Mouse (Mus musculus): ENCODE measurements at regions not wholly inside any gene's neighbourhood (a gene's known extent, or its start where the extent isn't known, plus 50 kb on each side); places are given as distances from the start of the nearest gene placed in this dataset.
A peak's percentile ranks its signal among the peaks of the same experiment; 100 is the strongest.

- H3K27ac ChIP-seq (ENCODE audit: low read depth, low read length), result no peak overlapping the region
- no peak for ATAC-seq (ENCODE audit: low read depth)
- H3K4me2 ChIP-seq (ENCODE audit: low read depth, low read length), result no peak overlapping the region
- H3K27me3 ChIP-seq (ENCODE audit: control insufficient read depth, insufficient read depth, low read length), result no peaks in the 10 kb centered on the region
- 45% methylated on average over 5 of the region's 5 CpGs for WGBS
- H3K4me1 ChIP-seq (ENCODE audit: control insufficient read depth, insufficient read depth, low read length), result no peaks in the 10 kb centered on the region
- H3K4me3 ChIP-seq (ENCODE audit: low read depth, low read length), result no peak overlapping the region
- H3K9ac ChIP-seq (replicated peaks; ENCODE audit: low read depth, low read length), result no peak overlapping the region
- no peaks in the 10 kb centered on the region for H3K36me3 ChIP-seq (ENCODE audit: control insufficient read depth, insufficient read depth, low read length)
- H3K9me3 ChIP-seq (ENCODE audit: control insufficient read depth, low read length), result no peaks in the 10 kb centered on the region
Measured at GRCm38 (mm10) chr9:78769168-78769567, 153.8 kb downstream of the Cd109 start.

- 60% methylated on average over 3 of the region's 3 CpGs for WGBS
- no peak overlapping the region for H3K9ac ChIP-seq (replicated peaks; ENCODE audit: low read depth, low read length)
Measured at GRCm38 (mm10) chr9:78773936-78774335, 158.6 kb downstream of the Cd109 start.

GRCm38 (mm10) chr9:78775462-78775861, 160.1 kb downstream of the Cd109 start:
- ATAC-seq (ENCODE audit: low read depth), result 0 out of 2 replicates have a peak, but pooled peaks have one; percentile 17

More at GRCm38 (mm10) chr9:78773936-78774335, 158.6 kb downstream of the Cd109 start:
- H3K4me1 ChIP-seq (ENCODE audit: control insufficient read depth, insufficient read depth, low read length), result no peaks in the 10 kb centered on the region
- H3K9me3 ChIP-seq (ENCODE audit: control insufficient read depth, low read length), result no peaks in the 10 kb centered on the region
- no peaks in the 10 kb centered on the region for H3K27me3 ChIP-seq (ENCODE audit: control insufficient read depth, insufficient read depth, low read length)
- H3K36me3 ChIP-seq (ENCODE audit: control insufficient read depth, insufficient read depth, low read length), result no peaks in the 10 kb centered on the region
- no peak overlapping the region for H3K4me3 ChIP-seq (ENCODE audit: low read depth, low read length)
- no peak overlapping the region for H3K4me2 ChIP-seq (ENCODE audit: low read depth, low read length)
- no peak overlapping the region for H3K27ac ChIP-seq (ENCODE audit: low read depth, low read length)
- ATAC-seq (ENCODE audit: low read depth), result no peak

GRCm38 (mm10) chr9:78780595-78780994, 165.2 kb downstream of the Cd109 start:
- no peak overlapping the region for H3K4me2 ChIP-seq (ENCODE audit: low read depth, low read length)
- H3K4me3 ChIP-seq (ENCODE audit: low read depth, low read length), result no peak overlapping the region
- 92% methylated on average over 4 of the region's 4 CpGs for WGBS
- no peaks in the 10 kb centered on the region for H3K4me1 ChIP-seq (ENCODE audit: control insufficient read depth, insufficient read depth, low read length)
- no peak for ATAC-seq (ENCODE audit: low read depth)
- no peaks in the 10 kb centered on the region for H3K36me3 ChIP-seq (ENCODE audit: control insufficient read depth, insufficient read depth, low read length)
- H3K9me3 ChIP-seq (ENCODE audit: control insufficient read depth, low read length), result no peaks in the 10 kb centered on the region
- no peak overlapping the region for H3K27ac ChIP-seq (ENCODE audit: low read depth, low read length)
- H3K9ac ChIP-seq (replicated peaks; ENCODE audit: low read depth, low read length), result no peak overlapping the region
- H3K27me3 ChIP-seq (ENCODE audit: control insufficient read depth, insufficient read depth, low read length), result no peaks in the 10 kb centered on the region

More at GRCm38 (mm10) chr9:78775462-78775861, 160.1 kb downstream of the Cd109 start:
- H3K9ac ChIP-seq (replicated peaks; ENCODE audit: low read depth, low read length), result no peak overlapping the region
- no peak overlapping the region for H3K4me3 ChIP-seq (ENCODE audit: low read depth, low read length)
- no peaks in the 10 kb centered on the region for H3K36me3 ChIP-seq (ENCODE audit: control insufficient read depth, insufficient read depth, low read length)
- no peaks in the 10 kb centered on the region for H3K27me3 ChIP-seq (ENCODE audit: control insufficient read depth, insufficient read depth, low read length)
- WGBS, result 18% methylated on average over 5 of the region's 5 CpGs
- no peaks in the 10 kb centered on the region for H3K4me1 ChIP-seq (ENCODE audit: control insufficient read depth, insufficient read depth, low read length)
- no peaks in the 10 kb centered on the region for H3K9me3 ChIP-seq (ENCODE audit: control insufficient read depth, low read length)
- no peak overlapping the region for H3K27ac ChIP-seq (ENCODE audit: low read depth, low read length)
- H3K4me2 ChIP-seq (ENCODE audit: low read depth, low read length), result no peak overlapping the region

GRCm38 (mm10) chr9:78782297-78782696, 167.0 kb downstream of the Cd109 start:
- H3K4me1 ChIP-seq (ENCODE audit: control insufficient read depth, insufficient read depth, low read length), result no peaks in the 10 kb centered on the region
- no peak for ATAC-seq (ENCODE audit: low read depth)
- no peaks in the 10 kb centered on the region for H3K36me3 ChIP-seq (ENCODE audit: control insufficient read depth, insufficient read depth, low read length)
- no peak overlapping the region for H3K27ac ChIP-seq (ENCODE audit: low read depth, low read length)
- H3K4me2 ChIP-seq (ENCODE audit: low read depth, low read length), result no peak overlapping the region
- 93% methylated on average over 4 of the region's 4 CpGs for WGBS
- no peak overlapping the region for H3K9ac ChIP-seq (replicated peaks; ENCODE audit: low read depth, low read length)
- no peaks in the 10 kb centered on the region for H3K27me3 ChIP-seq (ENCODE audit: control insufficient read depth, insufficient read depth, low read length)
- H3K9me3 ChIP-seq (ENCODE audit: control insufficient read depth, low read length), result no peaks in the 10 kb centered on the region
- H3K4me3 ChIP-seq (ENCODE audit: low read depth, low read length), result no peak overlapping the region

- no peak for ATAC-seq (ENCODE audit: low read depth)
- no peak overlapping the region for H3K4me2 ChIP-seq (ENCODE audit: low read depth, low read length)
- WGBS, result 85% methylated on average over 8 of the region's 8 CpGs
- H3K36me3 ChIP-seq (ENCODE audit: control insufficient read depth, insufficient read depth, low read length), result no peaks in the 10 kb centered on the region
- no peaks in the 10 kb centered on the region for H3K27me3 ChIP-seq (ENCODE audit: control insufficient read depth, insufficient read depth, low read length)
- H3K9ac ChIP-seq (replicated peaks; ENCODE audit: low read depth, low read length), result no peak overlapping the region
- H3K4me1 ChIP-seq (ENCODE audit: control insufficient read depth, insufficient read depth, low read length), result no peaks in the 10 kb centered on the region
- no peaks in the 10 kb centered on the region for H3K9me3 ChIP-seq (ENCODE audit: control insufficient read depth, low read length)
- H3K4me3 ChIP-seq (ENCODE audit: low read depth, low read length), result no peak overlapping the region
- H3K27ac ChIP-seq (ENCODE audit: low read depth, low read length), result no peak overlapping the region
Measured at GRCm38 (mm10) chr9:78782860-78783259, 167.5 kb downstream of the Cd109 start.

- no peaks in the 10 kb centered on the region for H3K9me3 ChIP-seq (ENCODE audit: control insufficient read depth, low read length)
- no peaks in the 10 kb centered on the region for H3K4me1 ChIP-seq (ENCODE audit: control insufficient read depth, insufficient read depth, low read length)
- no peak overlapping the region for H3K9ac ChIP-seq (replicated peaks; ENCODE audit: low read depth, low read length)
- no peak overlapping the region for H3K4me2 ChIP-seq (ENCODE audit: low read depth, low read length)
- WGBS, result 6% methylated on average over 1 of the region's 1 CpGs
- no peaks in the 10 kb centered on the region for H3K36me3 ChIP-seq (ENCODE audit: control insufficient read depth, insufficient read depth, low read length)
- H3K27ac ChIP-seq (ENCODE audit: low read depth, low read length), result no peak overlapping the region
- ATAC-seq (ENCODE audit: low read depth), result peak; percentile 94
- no peaks in the 10 kb centered on the region for H3K27me3 ChIP-seq (ENCODE audit: control insufficient read depth, insufficient read depth, low read length)
- no peak overlapping the region for H3K4me3 ChIP-seq (ENCODE audit: low read depth, low read length)
Measured at GRCm38 (mm10) chr9:78787866-78788265, 172.5 kb downstream of the Cd109 start.

GRCm38 (mm10) chr9:78789703-78790102, 174.4 kb downstream of the Cd109 start:
- Histone ChIP-seq H3K9me3 (ENCODE audit: control insufficient read depth, low read length) (no peaks in the 10 kb centered on the region), H3K9ac (replicated peaks; ENCODE audit: low read depth, low read length) (no peak overlapping the region), H3K27ac (ENCODE audit: low read depth, low read length) (no peak overlapping the region), H3K36me3 (ENCODE audit: control insufficient read depth, insufficient read depth, low read length) (no peaks in the 10 kb centered on the region), H3K4me1 (ENCODE audit: control insufficient read depth, insufficient read depth, low read length) (no peaks in the 10 kb centered on the region), H3K4me3 (ENCODE audit: low read depth, low read length) (no peak overlapping the region), H3K4me2 (ENCODE audit: low read depth, low read length) (no peak overlapping the region), H3K27me3 (ENCODE audit: control insufficient read depth, insufficient read depth, low read length) (no peaks in the 10 kb centered on the region)
- no peak for ATAC-seq (ENCODE audit: low read depth)

- no peak overlapping the region for H3K27ac ChIP-seq (ENCODE audit: low read depth, low read length)
- no peak overlapping the region for H3K4me3 ChIP-seq (ENCODE audit: low read depth, low read length)
- 82% methylated on average over 2 of the region's 2 CpGs for whole genome bisulfite sequencing
- no peak for ATAC-seq (ENCODE audit: low read depth)
- H3K9me3 ChIP-seq (ENCODE audit: control insufficient read depth, low read length), result no peaks in the 10 kb centered on the region
- no peak overlapping the region for H3K9ac ChIP-seq (replicated peaks; ENCODE audit: low read depth, low read length)
- H3K4me1 ChIP-seq (ENCODE audit: control insufficient read depth, insufficient read depth, low read length), result no peaks in the 10 kb centered on the region
- H3K36me3 ChIP-seq (ENCODE audit: control insufficient read depth, insufficient read depth, low read length), result no peaks in the 10 kb centered on the region
- H3K4me2 ChIP-seq (ENCODE audit: low read depth, low read length), result no peak overlapping the region
- H3K27me3 ChIP-seq (ENCODE audit: control insufficient read depth, insufficient read depth, low read length), result no peaks in the 10 kb centered on the region
Measured at GRCm38 (mm10) chr9:78790155-78790554, 174.8 kb downstream of the Cd109 start.

- no peaks in the 10 kb centered on the region for H3K4me1 ChIP-seq (ENCODE audit: control insufficient read depth, insufficient read depth, low read length)
- H3K9ac ChIP-seq (replicated peaks; ENCODE audit: low read depth, low read length), result no peak overlapping the region
- 75% methylated on average over 1 of the region's 1 CpGs for WGBS
Measured at GRCm38 (mm10) chr9:78795801-78796200, 180.5 kb downstream of the Cd109 start.

More at GRCm38 (mm10) chr9:78795801-78796200, 180.5 kb downstream of the Cd109 start:
- Histone ChIP-seq H3K4me3 (ENCODE audit: low read depth, low read length) (no peak overlapping the region), H3K27me3 (ENCODE audit: control insufficient read depth, insufficient read depth, low read length) (no peaks in the 10 kb centered on the region), H3K9me3 (ENCODE audit: control insufficient read depth, low read length) (no peaks in the 10 kb centered on the region), H3K36me3 (ENCODE audit: control insufficient read depth, insufficient read depth, low read length) (no peaks in the 10 kb centered on the region), H3K27ac (ENCODE audit: low read depth, low read length) (no peak overlapping the region), H3K4me2 (ENCODE audit: low read depth, low read length) (no peak overlapping the region)
- no peak for ATAC-seq (ENCODE audit: low read depth)
